Mouse (Mus musculus) cerebellum, postnatal 25 days (tissue): Measurements from ENCODE around the gene Tec.
"Not testable (repeated sequence)": the region's sequence is repeated elsewhere in the genome, so short reads cannot be mapped to it uniquely, and the experiment has no call there.

Experiments
- DNase-seq, 2 experiments: peaks; one replicate each; pipeline ENCODE4 v3.0.0; 2021; ENCODE audit warnings: mixed read lengths in 2 of 2

Tec gene

DNA sequence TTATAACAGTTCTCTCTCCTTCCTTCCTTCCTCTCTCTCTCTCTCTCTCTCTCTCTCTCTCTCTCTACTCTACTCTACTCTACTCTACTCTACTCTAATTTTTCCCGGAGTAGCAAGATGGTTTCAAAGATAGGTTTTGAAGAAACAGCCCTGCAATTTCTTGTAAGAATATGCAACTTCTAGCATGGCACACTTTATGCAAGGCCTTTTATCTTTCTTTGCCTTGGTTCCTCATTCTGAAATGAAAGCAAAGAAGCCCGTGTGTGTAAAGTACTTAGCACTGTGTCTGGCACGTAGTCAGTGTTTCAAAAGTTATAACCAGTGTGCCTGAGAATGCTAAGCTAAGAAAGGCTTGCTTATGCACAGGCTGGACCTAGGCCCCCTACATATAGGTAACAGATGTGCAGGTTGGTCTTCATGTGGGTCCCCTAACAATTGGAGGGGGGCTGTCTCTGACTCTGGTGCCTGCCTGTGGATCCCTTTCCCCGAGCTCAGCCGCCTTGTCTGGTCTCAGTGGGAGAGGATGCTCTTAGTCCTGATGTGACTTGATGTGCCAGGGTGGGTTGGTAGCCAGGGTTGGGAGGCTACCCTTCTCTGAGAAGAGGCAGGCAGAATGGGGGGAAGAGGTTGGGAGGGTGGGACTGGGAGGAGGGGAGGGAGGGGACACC is 49.6 kb downstream of the Tec start:
- DNase-seq = no peak

DNA sequence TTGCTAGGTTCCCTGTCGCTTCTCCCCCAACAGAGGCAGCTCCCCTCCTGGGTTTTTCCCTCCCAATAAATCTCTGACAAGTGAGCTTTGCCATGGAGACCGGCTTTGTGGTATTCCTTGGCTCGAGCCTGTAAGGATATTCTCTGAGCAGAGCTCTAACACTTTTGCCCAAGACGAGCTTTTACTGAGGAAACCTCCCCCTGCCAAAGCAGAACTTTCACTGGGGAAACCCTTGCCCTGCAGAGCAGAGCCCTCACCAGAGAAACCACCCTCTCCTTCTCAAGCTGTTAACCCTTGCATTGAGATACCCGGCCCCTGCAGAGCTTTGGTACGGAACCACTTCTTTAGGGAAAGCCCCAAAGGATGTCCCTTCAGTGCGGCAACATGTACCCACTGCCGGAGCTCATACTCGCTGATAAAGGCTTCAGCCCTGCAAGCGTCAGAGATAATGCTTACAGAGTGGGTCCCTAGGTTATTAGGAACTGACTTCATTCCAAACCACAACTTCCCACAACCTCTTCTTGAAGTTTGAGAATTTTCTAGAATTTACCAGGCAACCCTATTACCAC is 50.7 kb downstream of the Tec start:
- no peak for DNase-seq

DNA sequence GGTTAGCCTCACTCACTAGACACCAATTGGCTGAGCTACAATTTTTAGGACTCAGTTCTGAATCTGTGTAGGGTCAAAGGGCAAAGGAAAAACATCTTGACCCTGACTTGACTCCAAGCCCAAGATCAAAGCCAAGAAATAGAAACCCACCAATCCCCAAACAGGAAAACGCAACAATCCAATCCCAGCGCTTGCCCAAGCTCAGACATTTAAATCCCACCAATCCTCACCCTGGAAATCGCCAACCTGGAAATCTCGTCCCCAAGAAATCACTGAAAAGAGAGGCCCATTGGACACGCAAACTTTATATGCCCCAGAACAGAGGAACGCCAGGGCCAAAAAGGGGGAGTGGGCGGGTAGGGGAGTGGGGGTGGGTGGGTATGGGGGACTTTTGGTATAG is 51.3 kb downstream of the Tec start:
- DNase-seq = not testable (repeated sequence)

DNA sequence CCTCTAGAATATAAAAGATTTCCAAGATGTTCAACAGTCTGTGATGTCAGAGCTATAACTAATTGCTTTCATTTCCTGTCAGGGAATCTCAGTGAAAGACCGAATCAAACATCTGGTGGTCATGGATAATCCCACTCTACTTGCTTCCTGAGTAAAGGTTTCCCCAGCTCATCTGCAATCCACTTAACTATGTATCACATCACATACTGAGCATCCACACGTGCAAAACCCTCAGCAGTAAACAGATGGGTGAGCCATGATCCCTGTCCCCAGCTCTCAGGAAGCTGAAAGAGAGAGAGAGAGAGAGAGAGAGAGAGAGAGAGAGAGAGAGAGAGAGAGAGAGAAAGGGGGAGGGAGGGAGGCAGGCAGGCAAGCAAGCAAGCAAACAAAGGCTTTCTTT is 51.8 kb downstream of the Tec start:
- no peak for DNase-seq

DNA sequence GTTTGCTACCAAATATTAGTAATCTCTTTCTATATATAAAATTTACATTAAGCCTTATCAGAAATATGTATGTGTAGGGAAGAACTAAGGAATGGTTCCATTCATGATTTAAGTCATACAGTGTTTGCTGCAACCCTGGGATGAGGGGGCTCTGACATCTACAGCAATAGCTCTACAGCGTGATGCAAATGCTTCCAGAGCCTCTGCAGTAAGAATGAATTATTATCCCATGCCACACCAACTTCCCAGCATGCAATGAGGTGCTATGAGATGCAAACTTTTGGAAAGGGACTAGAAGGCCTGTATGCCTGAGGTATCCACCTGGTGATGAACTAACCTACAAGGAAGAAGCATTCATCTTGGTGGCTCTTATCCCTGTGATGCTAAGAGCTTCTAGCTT is 52.2 kb downstream of the Tec start:
- no peak for DNase-seq

DNA sequence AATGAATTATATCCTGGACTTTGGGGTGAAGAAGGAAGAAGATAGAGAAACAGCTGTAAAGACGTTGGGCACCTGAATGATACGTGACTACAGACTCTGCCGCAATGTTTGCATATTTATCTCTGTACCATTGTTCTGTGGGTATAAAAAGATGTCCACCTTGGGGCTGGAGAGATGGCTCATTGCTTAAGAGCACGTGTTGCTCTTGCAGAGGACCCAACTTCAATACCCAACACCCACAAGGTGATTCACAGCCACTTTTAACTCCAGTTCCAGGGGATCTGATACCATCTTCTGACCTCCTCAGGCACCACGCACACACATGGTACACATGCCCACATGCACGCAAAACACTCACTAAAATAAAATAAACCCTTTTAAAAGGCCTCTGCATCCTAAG is 52.9 kb downstream of the Tec start:
- no peak for DNase-seq

DNA sequence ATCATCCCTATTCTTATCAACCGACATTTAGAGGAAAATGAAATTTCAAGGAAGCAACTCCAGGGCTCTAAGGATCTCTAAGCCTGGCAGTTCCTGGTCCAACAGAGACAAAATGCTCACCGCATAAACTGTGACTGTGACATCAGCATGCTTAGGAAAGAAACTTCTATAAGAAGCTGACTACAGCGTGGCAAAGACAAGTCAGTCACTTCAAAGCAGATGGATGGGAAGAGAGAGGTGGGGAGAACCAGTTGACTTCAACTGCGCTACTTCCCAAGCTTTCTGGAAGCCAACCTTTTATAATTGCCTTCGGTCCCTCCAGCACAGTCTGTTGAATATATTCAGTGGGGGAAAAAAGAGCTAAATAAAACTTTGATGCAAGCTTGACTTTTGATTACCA is 54.2 kb downstream of the Tec start:
- DNase-seq = no peak

DNA sequence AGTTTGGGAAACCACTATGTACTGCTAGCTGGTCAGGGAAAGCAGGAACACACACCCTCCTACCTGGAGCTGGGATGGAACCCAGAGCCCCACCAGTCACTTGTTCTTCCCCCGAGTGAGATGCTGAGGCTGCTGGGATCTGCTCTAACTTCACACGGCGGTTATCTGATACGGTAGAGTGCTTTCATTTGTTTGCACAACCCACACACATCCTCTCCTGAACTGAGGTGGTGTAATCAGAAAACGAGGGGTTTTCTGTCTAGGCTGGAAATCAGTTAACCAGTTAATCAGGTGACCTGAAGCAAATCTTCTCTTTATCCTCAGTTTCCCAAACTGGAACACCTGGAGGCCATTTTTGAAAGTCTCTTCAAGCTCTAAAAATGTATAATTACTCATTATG is 55.4 kb downstream of the Tec start:
- DNase-seq = no peak

DNA sequence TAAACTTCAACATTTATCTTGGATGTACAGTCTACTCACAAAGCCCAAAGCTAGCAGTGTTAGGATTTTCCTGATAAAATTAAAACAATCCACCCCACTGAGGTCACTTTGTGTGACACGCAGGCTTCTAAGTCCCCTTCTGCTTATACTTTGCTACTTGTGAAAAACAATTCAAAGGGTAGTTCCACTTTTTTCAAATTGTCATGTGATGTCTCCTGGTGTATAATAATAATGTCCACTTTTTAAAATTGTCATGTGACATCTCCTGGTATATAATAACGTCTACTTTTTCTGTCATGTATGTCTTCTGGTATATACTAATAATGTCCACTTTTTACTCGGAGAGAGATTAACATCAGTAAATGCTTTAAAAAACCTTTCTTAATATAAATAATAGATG is 56.0 kb downstream of the Tec start:
- no peak for DNase-seq

DNA sequence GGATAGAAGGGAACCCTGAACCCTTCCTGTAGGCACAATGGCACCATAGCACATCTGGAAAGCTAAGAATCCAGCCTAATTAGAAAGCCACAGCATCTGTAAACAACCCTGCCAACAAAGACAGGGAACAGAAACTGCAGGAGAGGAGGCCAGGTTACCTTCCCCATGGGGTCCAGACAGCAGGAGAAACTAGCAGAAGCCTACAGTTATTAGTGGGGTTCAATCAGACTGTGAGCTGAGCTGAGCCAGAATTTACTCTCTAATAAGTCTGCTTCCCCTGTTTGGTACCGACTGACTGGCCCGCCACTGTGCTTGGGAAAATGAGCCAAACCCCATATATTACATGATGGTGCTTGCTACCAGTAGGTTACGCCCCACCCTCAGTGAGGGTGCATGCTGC is 56.9 kb downstream of the Tec start:
- DNase-seq = no peak

DNA sequence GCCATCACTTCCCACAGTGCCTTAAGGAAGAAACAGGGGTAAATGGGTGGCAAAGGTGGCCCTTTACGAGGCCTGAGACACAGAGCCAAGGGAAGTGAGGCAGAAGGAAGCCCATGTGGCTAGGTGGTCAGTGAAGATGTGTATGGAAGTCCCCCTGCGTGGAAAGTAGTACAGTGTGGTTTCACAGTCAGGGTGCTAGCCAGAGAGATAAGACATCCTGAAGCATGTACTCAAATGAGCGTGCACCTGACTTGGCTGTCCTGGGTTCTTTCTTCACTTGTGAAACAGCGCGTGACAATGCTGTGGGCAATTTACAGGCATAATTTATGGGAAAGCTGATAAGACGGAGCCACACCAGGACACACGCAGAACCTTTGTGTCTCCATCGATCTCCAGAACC is 57.3 kb downstream of the Tec start:
- DNase-seq = no peak

DNA sequence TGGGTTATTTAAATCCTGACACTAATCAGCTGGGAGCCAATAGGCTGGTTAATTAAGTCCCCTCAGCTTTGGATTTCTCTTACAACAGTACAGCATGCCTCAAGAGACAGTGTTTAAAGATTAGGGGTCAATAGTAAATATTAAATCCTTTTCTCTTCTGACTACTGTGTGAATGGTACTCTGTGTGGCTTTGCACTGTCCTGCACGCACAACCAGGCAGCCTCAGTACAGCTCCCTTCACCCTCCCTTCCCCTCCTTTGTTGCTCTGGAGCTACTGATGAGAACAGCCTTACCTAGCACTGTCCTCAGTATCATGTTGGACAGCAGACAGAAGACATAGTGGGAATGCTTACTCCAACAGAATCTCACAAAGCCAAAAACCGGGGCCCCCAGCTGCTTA is 58.8 kb downstream of the Tec start:
- no peak for DNase-seq

DNA sequence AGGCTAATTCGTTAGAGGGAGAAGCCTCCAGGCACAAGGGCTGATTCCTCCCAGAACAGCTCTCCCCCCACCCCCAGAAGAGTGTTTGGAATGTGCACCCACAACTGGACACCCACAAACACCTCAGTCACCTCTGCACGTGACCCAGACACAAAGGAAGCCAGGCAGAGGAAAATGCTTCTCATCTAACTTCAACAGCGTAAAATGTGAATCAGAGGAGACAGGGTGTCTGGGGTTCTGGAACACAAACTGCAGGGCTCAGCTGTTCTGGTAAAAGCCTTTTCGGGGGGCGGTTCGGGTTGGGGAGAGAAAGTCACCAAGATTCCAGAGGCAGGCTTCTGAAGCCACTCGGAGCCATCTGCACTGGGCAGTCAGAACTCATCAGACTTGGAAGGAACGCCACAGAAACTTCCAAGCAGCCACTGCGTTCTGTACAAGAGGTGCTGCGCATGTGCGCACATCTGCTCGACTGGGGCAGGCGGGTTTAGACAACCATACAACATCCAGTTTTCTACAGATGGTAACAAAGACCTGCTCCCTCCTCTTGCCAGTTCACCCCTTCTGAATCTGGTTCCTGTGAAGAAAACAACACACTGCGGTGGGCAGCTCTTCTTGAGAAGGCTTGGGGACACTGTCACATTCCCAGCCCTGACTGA is 59.7 kb downstream of the Tec start:
- DNase-seq = peak in 1 of 2 experiments; percentile 20

DNA sequence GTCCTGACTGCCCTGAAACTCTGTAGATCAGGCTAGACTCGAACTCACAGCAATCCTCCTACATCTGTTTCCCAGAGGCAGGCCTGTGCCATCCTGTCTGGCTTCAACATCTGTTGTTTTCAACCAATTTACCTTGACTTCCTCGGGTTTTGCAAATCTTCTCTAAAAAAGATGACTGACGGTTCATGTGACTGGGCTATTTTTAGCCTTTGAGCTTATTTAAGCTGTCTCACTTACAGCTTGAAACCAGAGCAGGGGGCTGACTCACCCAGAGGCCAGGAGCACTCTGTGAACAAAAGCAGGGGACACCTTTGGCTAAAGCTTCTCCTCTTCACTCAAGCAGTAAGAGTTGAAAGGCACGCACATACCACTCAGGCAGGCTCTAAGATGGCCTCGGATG is 65.4 kb downstream of the Tec start:
- DNase-seq = no peak

DNA sequence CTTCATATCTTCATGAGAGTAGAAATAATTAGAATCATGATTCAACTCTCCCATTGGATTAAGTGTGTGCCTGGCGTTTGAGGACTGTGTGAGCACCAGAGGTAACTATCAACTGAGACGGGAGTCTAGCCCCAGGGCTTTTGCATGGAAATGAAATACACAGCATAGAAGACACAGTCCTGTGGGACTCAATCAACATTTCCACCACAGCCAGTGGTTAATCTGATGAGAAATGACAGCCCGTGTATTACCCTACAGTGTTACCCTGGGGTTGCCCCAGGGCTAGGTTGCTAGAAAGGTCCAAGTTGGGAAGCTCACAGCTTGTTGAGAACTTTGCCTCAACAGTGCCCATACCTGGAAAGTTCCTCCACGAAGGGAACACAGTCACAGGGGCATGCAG is 69.7 kb downstream of the Tec start:
- DNase-seq = no peak

DNA sequence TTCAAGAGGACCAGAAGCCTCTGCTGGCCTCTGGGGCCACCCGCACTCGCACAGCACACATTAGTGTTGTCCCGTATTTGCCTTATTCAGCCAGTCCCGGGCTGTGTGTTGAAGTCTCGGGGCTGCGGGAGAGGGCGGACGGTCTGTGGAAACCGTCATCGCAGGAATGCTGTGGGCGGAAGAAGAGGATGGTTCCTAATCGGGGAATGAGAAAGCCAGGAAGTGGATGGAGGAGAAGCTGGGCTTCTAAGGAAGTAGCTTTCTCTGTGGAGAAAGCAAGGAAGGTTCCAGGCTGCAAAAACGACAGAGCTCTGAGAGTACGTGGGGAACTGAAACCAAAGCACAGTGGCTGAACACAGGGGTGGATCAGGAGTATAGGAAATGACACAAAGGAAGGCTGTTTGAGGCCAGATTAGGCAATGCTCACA is 72.1 kb downstream of the Tec start:
- no peak for DNase-seq

DNA sequence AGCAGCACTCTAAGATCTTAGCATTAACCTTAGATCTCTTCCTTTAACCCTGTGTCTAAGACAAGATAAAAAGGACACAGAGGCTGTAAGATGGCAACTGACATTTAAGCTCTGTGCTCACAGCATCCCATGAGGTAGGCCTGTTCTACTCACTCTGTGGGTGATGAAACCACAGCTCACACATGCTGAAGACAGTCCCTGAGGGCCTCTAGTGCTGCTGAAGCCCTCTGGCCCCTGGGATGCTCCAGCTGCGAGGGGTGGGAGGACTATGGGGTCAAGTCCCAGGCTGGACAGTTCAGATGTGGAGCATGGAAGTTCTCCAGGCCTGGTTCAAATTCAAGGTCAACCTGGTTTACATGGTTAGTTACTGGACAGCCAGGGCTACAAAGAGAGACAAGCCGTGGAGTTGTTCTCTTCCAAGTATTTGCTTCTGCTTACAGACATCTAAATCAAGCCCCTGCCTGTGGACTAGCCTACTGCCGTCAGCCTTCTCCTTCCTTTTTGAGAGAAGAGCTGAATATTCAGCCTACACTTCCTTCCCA is 74.9 kb downstream of the Tec start:
- DNase-seq = no peak

DNA sequence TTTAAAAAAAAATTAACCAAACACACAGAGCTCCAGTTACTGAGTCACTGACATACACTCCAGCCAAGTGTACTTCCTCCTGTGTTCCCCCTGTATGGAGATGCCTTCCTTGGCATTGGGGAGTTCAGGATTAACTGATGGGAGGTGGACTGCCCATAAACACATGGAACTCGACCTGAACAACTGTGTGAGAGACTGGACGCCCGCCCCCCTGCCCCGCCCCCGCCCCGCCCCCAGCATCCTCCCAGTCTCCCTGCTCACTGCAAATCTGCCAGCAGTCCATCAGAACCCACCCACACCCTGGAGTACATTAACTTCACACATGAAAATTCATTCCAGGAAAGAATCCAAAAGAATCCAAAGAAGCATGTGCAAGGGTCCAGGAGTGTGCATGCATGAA is 76.5 kb downstream of the Tec start:
- no peak for DNase-seq

DNA sequence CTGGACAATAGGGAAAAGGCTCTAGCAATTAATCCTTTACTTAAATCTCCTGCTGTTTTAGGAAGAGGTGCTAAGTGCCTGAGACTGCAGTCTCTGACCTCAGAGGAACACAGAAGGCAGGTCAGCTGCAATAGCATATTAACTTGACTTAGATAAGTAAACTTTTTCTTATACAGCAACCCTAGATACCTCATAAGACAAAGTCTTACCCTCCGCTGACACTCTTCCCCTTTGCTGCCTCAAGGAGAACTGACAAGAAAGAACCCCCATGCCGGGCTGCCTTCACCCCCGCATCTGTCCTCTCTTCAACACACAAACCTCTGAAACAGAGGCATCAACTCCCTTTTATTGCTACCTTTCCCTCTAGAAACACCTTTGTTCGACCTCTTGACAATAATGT is 76.9 kb downstream of the Tec start:
- DNase-seq = no peak

DNA sequence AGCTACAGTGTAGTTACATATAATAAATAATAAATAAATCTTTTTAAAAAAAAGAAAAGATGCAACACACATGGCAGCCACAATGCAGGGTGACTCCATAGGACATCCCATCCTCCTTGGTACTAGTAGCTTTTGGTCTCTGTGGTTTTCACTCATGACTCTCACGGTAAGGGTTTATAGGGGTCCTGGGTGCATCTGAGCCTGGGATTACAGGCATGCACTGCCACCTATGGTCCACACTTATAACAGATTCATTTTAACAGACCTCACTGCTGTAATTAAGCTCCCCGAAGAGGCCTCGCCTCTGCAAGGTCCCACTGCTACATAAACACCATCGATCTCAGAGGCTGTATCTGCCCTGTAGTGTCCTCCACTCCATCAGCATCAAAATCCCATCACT is 82.8 kb downstream of the Tec start:
- DNase-seq = no peak

DNA sequence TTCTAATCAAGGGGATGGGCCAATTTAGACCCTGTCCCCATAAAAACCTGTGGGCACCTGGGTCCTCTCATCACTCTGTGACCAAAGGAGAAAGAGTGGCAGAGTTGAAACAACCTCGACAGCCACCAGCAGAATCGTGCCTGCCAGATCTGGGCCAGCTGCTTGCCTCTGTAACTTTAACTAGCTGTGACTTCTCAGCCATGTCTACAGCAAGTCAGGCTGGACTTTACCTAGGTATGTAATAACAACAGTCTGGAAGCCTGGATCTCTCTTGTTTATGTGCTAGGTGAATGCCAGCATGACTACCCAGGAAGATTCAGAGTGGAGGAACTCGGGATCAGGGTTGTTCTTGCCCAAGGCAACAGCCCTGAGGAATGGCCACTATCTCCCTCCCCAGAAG is 83.6 kb downstream of the Tec start:
- no peak for DNase-seq

DNA sequence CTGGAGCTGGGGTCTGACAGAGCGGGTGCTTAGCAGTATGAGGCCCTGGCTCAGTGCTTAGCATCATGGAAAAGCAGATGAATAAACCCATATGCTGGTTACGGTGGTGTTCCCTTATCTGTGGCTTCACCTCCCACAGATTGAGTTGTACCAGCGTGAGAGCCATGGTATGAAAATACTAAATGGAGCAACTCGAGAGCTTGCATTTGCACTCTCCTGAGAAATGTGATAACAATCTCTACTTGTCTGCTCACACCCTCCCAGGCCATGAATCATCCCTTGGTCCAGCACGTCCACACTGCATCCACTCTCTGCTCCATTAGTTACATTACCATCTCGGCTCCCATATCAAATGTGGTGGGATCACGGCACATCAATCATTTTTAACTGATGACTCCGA is 84.3 kb downstream of the Tec start:
- no peak for DNase-seq

DNA sequence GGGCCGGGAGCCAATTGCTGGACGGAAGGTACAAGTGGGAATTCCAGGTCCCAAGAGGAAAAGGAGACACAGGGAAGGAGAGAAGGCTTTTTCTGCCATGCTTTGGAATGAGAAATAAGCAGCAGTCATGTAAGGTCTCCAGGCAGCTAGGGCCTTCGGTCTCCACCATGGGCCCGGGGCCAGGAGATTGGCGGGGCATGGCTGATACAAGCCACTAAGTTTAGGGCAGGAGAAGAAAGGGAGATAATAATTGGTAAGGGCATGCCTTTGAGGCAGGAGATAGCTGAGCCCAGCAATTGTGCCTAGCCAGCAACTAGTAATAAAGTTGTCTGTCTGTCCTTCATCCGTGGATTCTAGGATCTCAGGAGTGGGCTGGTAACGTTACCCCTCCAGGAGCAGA is 85.2 kb downstream of the Tec start:
- DNase-seq = no peak

DNA sequence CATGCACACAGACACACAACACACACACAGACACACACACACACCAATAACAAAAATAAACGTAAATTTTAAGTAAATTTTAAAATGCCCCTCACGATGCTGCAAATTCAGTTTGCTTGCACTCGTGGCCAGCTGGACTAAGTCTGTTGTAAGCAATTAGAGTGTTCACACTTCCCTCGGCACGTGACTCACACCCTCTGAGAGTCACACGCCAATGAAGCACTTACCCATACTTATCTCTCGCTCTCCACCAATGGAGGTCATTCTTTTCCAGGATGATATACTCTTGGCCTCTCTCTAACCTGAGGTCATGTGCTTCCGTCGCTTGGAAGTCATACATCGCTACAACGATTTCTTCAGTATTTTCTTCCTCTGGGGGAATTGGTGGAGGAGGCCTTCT is 86.5 kb downstream of the Tec start:
- DNase-seq = no peak

DNA sequence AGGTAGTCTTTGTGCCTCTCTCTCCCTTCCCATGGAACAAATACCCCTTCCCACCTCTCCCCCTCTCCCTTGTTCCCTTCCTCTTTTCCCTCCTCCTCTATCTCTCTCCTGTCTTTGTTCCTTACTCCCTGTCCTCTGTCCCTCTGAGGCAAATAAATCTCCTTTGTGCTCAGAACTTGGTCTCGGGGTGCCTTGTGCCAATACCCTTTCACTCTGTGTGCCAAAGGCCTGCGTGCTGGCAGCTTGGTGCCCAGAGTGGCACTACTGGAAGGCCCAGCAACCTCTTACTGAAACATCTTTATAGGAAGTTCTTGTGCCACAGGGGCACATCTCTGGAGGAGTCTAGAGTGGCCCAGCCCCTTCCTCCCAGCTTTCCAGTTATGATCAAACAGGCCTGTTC is 91.7 kb downstream of the Tec start:
- DNase-seq = no peak
